Mouse (Mus musculus) midbrain, embryonic 14.5 days (tissue): Measurements from ENCODE around the gene Rin2. TPM values are rescaled to one million over a fixed set of nuclear protein-coding genes. Genes with fewer than 3 reads are reported as not detected.

ENCODE experiments used
- ATAC-seq: fragments of 200-750 bp; cut with Nextera tagmentation; 2 replicates; pipeline ENCODE4 v1.8.0; 2017; ENCODE audit warnings: moderate number of reproducible peaks, moderate library complexity; ENCODE audit not compliant: low FRiP score, low TSS enrichment
- DNase-seq: peaks from one replicate; pipeline ENCODE4 v3.0.0-alpha.2; 2015
- H3K27ac ChIP-seq: fragments of 300-500 bp; sonication (generic); replicated peaks from 2 replicates; pipeline ENCODE4 v1.5.1; 2014; ENCODE audit warnings: mild to moderate bottlenecking, low read depth, low read length, moderate library complexity
- H3K27me3 ChIP-seq: fragments of 300-500 bp; sonication (generic); 2 replicates; pipeline ENCODE4 v1.6.1; 2014; ENCODE audit warnings: low read length, control low read depth, mixed read lengths; ENCODE audit not compliant: control insufficient read depth, insufficient read depth
- H3K36me3 ChIP-seq: fragments of 300-500 bp; sonication (generic); 2 replicates; pipeline ENCODE4 v1.6.1; 2014; ENCODE audit warnings: low read length, control low read depth; ENCODE audit not compliant: control insufficient read depth, insufficient read depth
- H3K4me1 ChIP-seq: fragments of 300-500 bp; sonication (generic); 2 replicates; pipeline ENCODE4 v1.6.1; 2014; ENCODE audit warnings: mild to moderate bottlenecking, antibody characterized with exemption, low read length, control low read depth; ENCODE audit not compliant: control insufficient read depth, insufficient read depth
- H3K4me2 ChIP-seq: fragments of 300-500 bp; sonication (generic); 2 replicates; pipeline ENCODE4 v1.6.1; 2014; ENCODE audit warnings: mild to moderate bottlenecking, low read length, moderate library complexity
- H3K4me3 ChIP-seq: fragments of 300-500 bp; sonication (generic); replicated peaks from 2 replicates; pipeline ENCODE4 v1.5.1; 2014; ENCODE audit warnings: low read depth, low read length
- H3K9ac ChIP-seq: fragments of 300-500 bp; sonication (generic); replicated peaks from 2 replicates; pipeline ENCODE4 v1.6.1; 2014; ENCODE audit warnings: mild to moderate bottlenecking, low read length, moderate library complexity
- H3K9me3 ChIP-seq: fragments of 300-500 bp; sonication (generic); 2 replicates; pipeline ENCODE4 v1.6.1; 2016; ENCODE audit warnings: low read length, control low read depth, mixed read lengths; ENCODE audit not compliant: control insufficient read depth
- WGBS: fragments of 180-500 bp; shearing (Covaris S2); extraction: QIAGEN DNeasy Blood & Tissue Kit; methylation state at CpG from one replicate; pipeline ENCODE4 v1.1.7; 2014; 5-methylcytosine and 5-hydroxymethylcytosine counted together
- polyA plus RNA-seq: library from polyadenylated mRNA; unstranded; fragments of >200 nt; fragmentation: Nextera tagmentation; extraction: Ambion mirVana; gene quantifications from 2 replicates; pipeline ENCODE4 v1.2.1, GENCODE M21; 2014

Rin2 gene
- polyA plus RNA-seq, 1 experiment from 2014 or later, result 14.6 TPM

- Histone ChIP-seq H3K27me3 (no peaks in the 10 kb centered on the region), H3K4me3 (no peak overlapping the region), H3K4me1 (no peaks in the 10 kb centered on the region), H3K9me3 (peaks cover 13% of the 10 kb centered on the region), H3K4me2 (no peak overlapping the region), H3K9ac (no peak overlapping the region), H3K36me3 (no peaks in the 10 kb centered on the region), H3K27ac (no peak overlapping the region)
- ATAC-seq, result no peak
- no peak for DNase-seq
- WGBS, result 95% methylated on average over 1 of the region's 1 CpGs
Observed at GRCm38 (mm10) chr2:145812818-145813217, 137.8 kb downstream of the Rin2 start.

GRCm38 (mm10) chr2:145817195-145817594 lies 142.2 kb downstream of the Rin2 start:
- H3K4me1 ChIP-seq, result no peaks in the 10 kb centered on the region
- WGBS, result 75% methylated on average over 5 of the region's 5 CpGs
- no peak for ATAC-seq

GRCm38 (mm10) chr2:145822013-145822782 lies 147.2 kb downstream of the Rin2 start:
- WGBS, result 89% methylated on average over 15 of the region's 15 CpGs
- no peak overlapping the region for H3K4me2 ChIP-seq
- ATAC-seq (no peak), DNase-seq (no peak)
- no peaks in the 10 kb centered on the region for H3K36me3 ChIP-seq
- H3K4me3 ChIP-seq, result no peak overlapping the region
- no peaks in the 10 kb centered on the region for H3K4me1 ChIP-seq
- no peak overlapping the region for H3K9ac ChIP-seq
- no peaks in the 10 kb centered on the region for H3K9me3 ChIP-seq
- H3K27me3 ChIP-seq, result no peaks in the 10 kb centered on the region
- no peak overlapping the region for H3K27ac ChIP-seq

More at GRCm38 (mm10) chr2:145817195-145817594, 142.2 kb downstream of the Rin2 start:
- Histone ChIP-seq H3K9me3 (peaks cover 13% of the 10 kb centered on the region), H3K27ac (no peak overlapping the region), H3K9ac (no peak overlapping the region), H3K4me2 (no peak overlapping the region), H3K36me3 (no peaks in the 10 kb centered on the region), H3K4me3 (no peak overlapping the region), H3K27me3 (no peaks in the 10 kb centered on the region)
- DNase-seq, result no peak

GRCm38 (mm10) chr2:145822783-145823729 lies 148.0 kb downstream of the Rin2 start:
- Histone ChIP-seq H3K4me1 (no peaks in the 10 kb centered on the region), H3K27me3 (no peaks in the 10 kb centered on the region), H3K4me3 (no peak overlapping the region), H3K36me3 (no peaks in the 10 kb centered on the region), H3K9me3 (no peaks in the 10 kb centered on the region), H3K4me2 (no peak overlapping the region), H3K27ac (no peak overlapping the region), H3K9ac (no peak overlapping the region)
- no peak for ATAC-seq
- 86% methylated on average over 3 of the region's 3 CpGs for WGBS
- DNase-seq, result no peak

- H3K27me3 ChIP-seq, result no peaks in the 10 kb centered on the region
- no peak overlapping the region for H3K27ac ChIP-seq
- no peaks in the 10 kb centered on the region for H3K36me3 ChIP-seq
- no peak overlapping the region for H3K4me3 ChIP-seq
- no peaks in the 10 kb centered on the region for H3K9me3 ChIP-seq
- DNase-seq, result no peak
- no peak for ATAC-seq
- H3K9ac ChIP-seq, result no peak overlapping the region
- WGBS, result 94% methylated on average over 3 of the region's 3 CpGs
- no peak overlapping the region for H3K4me2 ChIP-seq
- no peaks in the 10 kb centered on the region for H3K4me1 ChIP-seq
Observed at GRCm38 (mm10) chr2:145824749-145825148, 149.7 kb downstream of the Rin2 start.

- ATAC-seq (no peak), DNase-seq (no peak)
- Histone ChIP-seq H3K27me3 (no peaks in the 10 kb centered on the region), H3K9ac (no peak overlapping the region), H3K4me1 (no peaks in the 10 kb centered on the region), H3K4me2 (no peak overlapping the region), H3K9me3 (no peaks in the 10 kb centered on the region), H3K4me3 (no peak overlapping the region), H3K27ac (no peak overlapping the region), H3K36me3 (no peaks in the 10 kb centered on the region)
- 98% methylated on average over 10 of the region's 10 CpGs for WGBS
Observed at GRCm38 (mm10) chr2:145825221-145825620, 150.2 kb downstream of the Rin2 start.

- 90% methylated on average over 2 of the region's 2 CpGs for WGBS
- H3K4me2 ChIP-seq, result no peak overlapping the region
- H3K36me3 ChIP-seq, result no peaks in the 10 kb centered on the region
- H3K9me3 ChIP-seq, result no peaks in the 10 kb centered on the region
- ATAC-seq, result no peak
- H3K4me1 ChIP-seq, result peaks cover 12% of the 10 kb centered on the region
- H3K27me3 ChIP-seq, result no peaks in the 10 kb centered on the region
- H3K27ac ChIP-seq, result no peak overlapping the region
- no peak overlapping the region for H3K4me3 ChIP-seq
- DNase-seq, result no peak
- no peak overlapping the region for H3K9ac ChIP-seq
Observed at GRCm38 (mm10) chr2:145827930-145828329, 152.9 kb downstream of the Rin2 start.

- Histone ChIP-seq H3K36me3 (no peaks in the 10 kb centered on the region), H3K4me3 (no peak overlapping the region), H3K4me2 (no peak overlapping the region), H3K27me3 (no peaks in the 10 kb centered on the region), H3K9ac (no peak overlapping the region), H3K4me1 (peaks cover 15% of the 10 kb centered on the region), H3K9me3 (no peaks in the 10 kb centered on the region), H3K27ac (no peak overlapping the region)
- 94% methylated on average over 3 of the region's 3 CpGs for WGBS
- no peak for ATAC-seq
- DNase-seq, result no peak
Observed at GRCm38 (mm10) chr2:145828603-145829002, 153.6 kb downstream of the Rin2 start.
